In genomic region chr2:127070435-127070841, GRCm38 (mm10) we compare ENCODE assay signal across 8 mouse cellular contexts. TPM values are rescaled to one million over a fixed set of nuclear protein-coding genes. Genes with fewer than 3 reads are reported as not detected.
DNase-seq lines count a peak whose midpoint lies in the region; ATAC-seq and TF ChIP-seq lines count a peak whose summit lies in the region.

Blvra (plus strand) TSS chr2:127070665.

- H3K4me1 ChIP-seq in heart, embryonic 12.5 days (replicated peaks): peaks cover 7% of the 10 kb centered on the region
- H3K4me1 ChIP-seq in kidney, postnatal 0 days (replicated peaks; ENCODE audit: insufficient read depth, low read length): no peaks in the 10 kb centered on the region; the same call in 1 of the 2 replicates
- H3K4me1 ChIP-seq in liver, embryonic 11.5 days (replicated peaks; ENCODE audit: control insufficient read depth, insufficient read depth, low read length): peaks cover 5% of the 10 kb centered on the region; the same call in 1 of the 2 replicates
- H3K4me1 ChIP-seq in stomach, embryonic 14.5 days (ENCODE audit: control insufficient read depth, insufficient read depth, low read length): 0 out of 2 replicates have a peak, but pooled peaks cover 3% of the 10 kb centered on the region

- peak within 1 kb of the TSS; percentile 74 for H3K27ac ChIP-seq in heart, embryonic 12.5 days (ENCODE audit: poor library complexity, severe bottlenecking)
- H3K27ac ChIP-seq in kidney, postnatal 0 days: peak within 1 kb of the TSS; percentile 71
- H3K27ac ChIP-seq in liver, embryonic 11.5 days (ENCODE audit: low read depth, low read length): peak within 1 kb of the TSS; percentile 46; the same call in 1 of the 2 replicates
- H3K27ac ChIP-seq in stomach, embryonic 14.5 days (ENCODE audit: low read length): peak within 1 kb of the TSS; percentile 48; the same call in 1 of the 2 replicates

- peak within 1 kb of the TSS; percentile 75 for H3K9ac ChIP-seq in heart, embryonic 12.5 days
- peak within 1 kb of the TSS; percentile 70 for H3K9ac ChIP-seq in kidney, postnatal 0 days (ENCODE audit: low read depth, low read length)
- H3K9ac ChIP-seq in liver, embryonic 11.5 days (ENCODE audit: low read depth, low read length): peak within 1 kb of the TSS; percentile 74
- H3K9ac ChIP-seq in stomach, embryonic 14.5 days (replicated peaks; ENCODE audit: low read depth, low read length): peak within 1 kb of the TSS; percentile 67

- no peaks in the 10 kb centered on the region for H3K9me3 ChIP-seq in heart, embryonic 12.5 days (replicated peaks)
- no peaks in the 10 kb centered on the region for H3K9me3 ChIP-seq in kidney, postnatal 0 days (replicated peaks; ENCODE audit: low read length)
- no peaks in the 10 kb centered on the region for H3K9me3 ChIP-seq in liver, embryonic 11.5 days (ENCODE audit: control insufficient read depth, low read length)
- H3K9me3 ChIP-seq in stomach, embryonic 14.5 days (ENCODE audit: control insufficient read depth, low read depth, low read length): no peaks in the 10 kb centered on the region

- H3K27me3 ChIP-seq in heart, embryonic 12.5 days (replicated peaks): no peaks in the 10 kb centered on the region
- no peaks in the 10 kb centered on the region for H3K27me3 ChIP-seq in kidney, postnatal 0 days (ENCODE audit: insufficient read depth, low read length)
- H3K27me3 ChIP-seq in liver, embryonic 11.5 days (replicated peaks; ENCODE audit: control insufficient read depth, insufficient read depth, low read length): no peaks in the 10 kb centered on the region
- no peaks in the 10 kb centered on the region for H3K27me3 ChIP-seq in stomach, embryonic 14.5 days (ENCODE audit: control insufficient read depth, insufficient read depth, low read length)

- peak; percentile 91 for DNase-seq in CD4-positive helper T cell, adult 2 months (ENCODE audit: low read depth, low spot score)
- peak; percentile 78 for DNase-seq in brain, embryonic 18.5 days (ENCODE audit: low read depth, low spot score)
- DNase-seq in kidney, postnatal 0 days (ENCODE audit: low spot score): peak; percentile 96
- peak; percentile 84 for DNase-seq in liver, embryonic 11.5 days (ENCODE audit: low spot score)
- DNase-seq in naive thymus-derived CD4-positive, alpha-beta T cell, adult 2 months (ENCODE audit: low read depth): peak; percentile 92

- peak; percentile 26 for TF ChIP-seq CTCF in kidney, postnatal 0 days (IDR thresholded peaks at IDR 0.05; ENCODE audit: low read depth)

- ATAC-seq in erythroid progenitor cell, adult 5-6 weeks (replicated peaks; ENCODE audit: low FRiP score, poor library complexity, severe bottlenecking): peak; percentile 100
- peak; percentile 98 for ATAC-seq in heart, embryonic 12.5 days (ENCODE audit: insufficient number of reproducible peaks, low FRiP score)
- ATAC-seq in kidney, postnatal 0 days (replicated peaks; ENCODE audit: low FRiP score, low read depth): peak; percentile 99
- peak; percentile 99 for ATAC-seq in liver, embryonic 11.5 days (replicated peaks; ENCODE audit: low FRiP score)
- peak; percentile 99 for ATAC-seq in stomach, embryonic 14.5 days (ENCODE audit: insufficient number of reproducible peaks, insufficient read depth, low FRiP score, low read depth)

- WGBS in heart, embryonic 12.5 days: under 1% methylated on average over 32 of the region's 32 CpGs
- WGBS in kidney, postnatal 0 days: under 1% methylated on average over 32 of the region's 32 CpGs
- WGBS in liver, embryonic 11.5 days: under 1% methylated on average over 30 of the region's 32 CpGs
- under 1% methylated on average over 32 of the region's 32 CpGs for WGBS in stomach, embryonic 14.5 days

- H3K4me3 ChIP-seq in heart, embryonic 12.5 days: peak within 1 kb of the TSS; percentile 76
- peak within 1 kb of the TSS; percentile 62 for H3K4me3 ChIP-seq in kidney, postnatal 0 days (replicated peaks; ENCODE audit: low read depth, low read length)
- H3K4me3 ChIP-seq in liver, embryonic 11.5 days (ENCODE audit: low read depth, low read length): peak within 1 kb of the TSS; percentile 64
- peak within 1 kb of the TSS; percentile 69 for H3K4me3 ChIP-seq in stomach, embryonic 14.5 days (ENCODE audit: low read depth, low read length)

- peaks cover 14% of the 10 kb centered on the region for H3K36me3 ChIP-seq in heart, embryonic 12.5 days
- 0 out of 2 replicates have a peak, but pooled peaks cover 11% of the 10 kb centered on the region for H3K36me3 ChIP-seq in kidney, postnatal 0 days (ENCODE audit: insufficient read depth, low read length)
- H3K36me3 ChIP-seq in liver, embryonic 11.5 days (ENCODE audit: control insufficient read depth, insufficient read depth, low read length): 0 out of 2 replicates have a peak, but pooled peaks cover 2% of the 10 kb centered on the region
- H3K36me3 ChIP-seq in stomach, embryonic 14.5 days (ENCODE audit: control insufficient read depth, insufficient read depth, low read length): peaks cover 9% of the 10 kb centered on the region

- H3K4me2 ChIP-seq in heart, embryonic 12.5 days: peak within 1 kb of the TSS; percentile 81
- H3K4me2 ChIP-seq in kidney, postnatal 0 days (ENCODE audit: low read length): peak within 1 kb of the TSS; percentile 73
- H3K4me2 ChIP-seq in liver, embryonic 11.5 days: peak within 1 kb of the TSS; percentile 69
- H3K4me2 ChIP-seq in stomach, embryonic 14.5 days (replicated peaks; ENCODE audit: low read depth, low read length): peak within 1 kb of the TSS; percentile 54

RNA-seq across cellular contexts. Expression of gene Blvra, which starts in this region (rescaled TPM):
- total RNA-seq in erythroid progenitor cell, adult 5-6 weeks (2015; ENCODE audit: low replicate concordance): 36.9 and 58.7 TPM in 2 replicates
- total RNA-seq in erythroid progenitor cell, adult 5-6 weeks (2017; ENCODE audit: low replicate concordance): 29.5 and 43.9 TPM in 2 replicates
- polyA plus RNA-seq in heart, embryonic 12.5 days (2016; fragmentation: Nextera tagmentation; extraction: Ambion mirVana): 37.5 and 39.2 TPM in 2 replicates
- polyA plus RNA-seq in kidney, postnatal 0 days (2015; fragmentation: Nextera tagmentation; extraction: Ambion mirVana): 76.4 and 83.5 TPM in 2 replicates
- 69.6 and 78.2 TPM in 2 replicates for polyA plus RNA-seq in liver, embryonic 11.5 days (2014; fragmentation: Nextera tagmentation; extraction: Ambion mirVana)
- polyA plus RNA-seq in stomach, embryonic 14.5 days (2014; fragmentation: Nextera tagmentation; extraction: Ambion mirVana): 49.6 and 53.0 TPM in 2 replicates

Comparison
In these comparisons a context has a peak if more than half of its experiments do, and no peak if none do; other contexts are left out.
1. Peak in every context shown above with its lines: DNase-seq, ATAC-seq, H3K4me3 ChIP-seq and H3K27ac ChIP-seq.